In genomic region chr19:37090146-37091061, GRCm38 (mm10) we compare ENCODE assay signal across 11 mouse cellular contexts.
A peak's percentile ranks its signal among the peaks of the same experiment; 100 is the strongest.
DNase-seq lines count a peak whose midpoint lies in the region; ATAC-seq and TF ChIP-seq lines count a peak whose summit lies in the region.
"Had no signal": no experiment of that assay in that cellular context is flagged by ENCODE, and none has a peak within 500 bp of the region (broad histone marks: within the 10 kb centered on the region; RNA-seq: fewer than 3 reads in every experiment).

No protein-coding gene starts in this region.

- H3K9ac ChIP-seq in forebrain, postnatal 0 days, result peak overlapping the region; percentile 41
- H3K9ac ChIP-seq in midbrain, embryonic 16.5 days (ENCODE audit: low read depth, low read length), result no peak overlapping the region; the same call in 1 of the 2 replicates
- H3K9ac ChIP-seq: liver, embryonic 14.5 days had no signal

- peak; percentile 91 for ATAC-seq in forebrain, postnatal 0 days
- ATAC-seq in midbrain, embryonic 16.5 days, result peak; percentile 77
- no peak for ATAC-seq in granulocyte monocyte progenitor cell, adult 5-6 weeks (replicated peaks; ENCODE audit: poor library complexity, severe bottlenecking)
- ATAC-seq: intestine, postnatal 0 days had no signal

- H3K36me3 ChIP-seq in testis, adult 2 months (ENCODE audit: control insufficient read depth, insufficient read depth, low read length), result no peaks in the 10 kb centered on the region
- no peaks in the 10 kb centered on the region; the same call in 1 of the 2 replicates for H3K36me3 ChIP-seq in forebrain, postnatal 0 days (ENCODE audit: insufficient read depth)
- no peaks in the 10 kb centered on the region for H3K36me3 ChIP-seq in midbrain, embryonic 16.5 days (ENCODE audit: control insufficient read depth, insufficient read depth, low read length)
- H3K36me3 ChIP-seq: heart, embryonic 10.5 days had no signal

- no peaks in the 10 kb centered on the region for H3K4me1 ChIP-seq in testis, adult 2 months (ENCODE audit: control insufficient read depth, insufficient read depth, low read length)
- H3K4me1 ChIP-seq in forebrain, postnatal 0 days (ENCODE audit: insufficient read depth), result peaks cover 11% of the 10 kb centered on the region
- peaks cover 15% of the 10 kb centered on the region for H3K4me1 ChIP-seq in midbrain, embryonic 16.5 days (ENCODE audit: control insufficient read depth, insufficient read depth, low read length)

- TF ChIP-seq CTCF in testis, adult 2 months (IDR thresholded peaks at IDR 0.05; ENCODE audit: control insufficient read depth, insufficient read depth, insufficient replicate concordance, low read depth, low read length), result no peak
- no peak for TF ChIP-seq CTCF in forebrain, postnatal 0 days (IDR thresholded peaks at IDR 0.05; ENCODE audit: low read depth)

- peak overlapping the region; percentile 57 for H3K27ac ChIP-seq in testis, adult 2 months (ENCODE audit: control insufficient read depth, insufficient read depth, low read depth, low read length)
- H3K27ac ChIP-seq in forebrain, postnatal 0 days (ENCODE audit: low read depth, low read length), result peak overlapping the region; percentile 81
- peak overlapping the region; percentile 81 for H3K27ac ChIP-seq in midbrain, embryonic 16.5 days (ENCODE audit: low read length)
- H3K27ac ChIP-seq: heart, embryonic 10.5 days; liver, embryonic 14.5 days had no signal

- H3K4me2 ChIP-seq in forebrain, postnatal 0 days (ENCODE audit: low read depth), result no peak overlapping the region
- no peak overlapping the region for H3K4me2 ChIP-seq in midbrain, embryonic 16.5 days (ENCODE audit: low read length)

- no peak overlapping the region for H3K4me3 ChIP-seq in testis, adult 2 months (ENCODE audit: control insufficient read depth, low read depth, low read length)
- H3K4me3 ChIP-seq in forebrain, postnatal 0 days (ENCODE audit: low read depth, low read length), result no peak overlapping the region
- no peak overlapping the region for H3K4me3 ChIP-seq in midbrain, embryonic 16.5 days (ENCODE audit: low read depth, low read length)
- H3K4me3 ChIP-seq: heart, embryonic 10.5 days had no signal

- DNase-seq in testis, postnatal 10 days (ENCODE audit: low spot score), result no peak
- peak; percentile 50 for DNase-seq in forebrain, postnatal 0 days
- no peak for DNase-seq in ovary, postnatal 10 days (ENCODE audit: low spot score)
- DNase-seq in left cerebral cortex, adult 8-10 months (ENCODE audit: low spot score in 2 of 2), result no peak
- DNase-seq: cerebellum, adult 8-10 months had no signal

- H3K9me3 ChIP-seq in forebrain, postnatal 0 days (ENCODE audit: low read length), result no peaks in the 10 kb centered on the region
- H3K9me3 ChIP-seq in midbrain, embryonic 16.5 days (replicated peaks; ENCODE audit: control insufficient read depth, low read length, poor library complexity, severe bottlenecking), result no peaks in the 10 kb centered on the region
- H3K9me3 ChIP-seq: heart, embryonic 10.5 days had no signal

- no peaks in the 10 kb centered on the region for H3K27me3 ChIP-seq in testis, adult 2 months (ENCODE audit: control insufficient read depth, insufficient read depth, low read length)
- no peaks in the 10 kb centered on the region for H3K27me3 ChIP-seq in forebrain, postnatal 0 days (ENCODE audit: insufficient read depth, low read length)
- no peaks in the 10 kb centered on the region for H3K27me3 ChIP-seq in midbrain, embryonic 16.5 days (ENCODE audit: control insufficient read depth, insufficient read depth, low read depth, low read length)

- 12% methylated on average over 8 of the region's 8 CpGs for WGBS in forebrain, postnatal 0 days
- 14% methylated on average over 8 of the region's 8 CpGs for WGBS in midbrain, embryonic 16.5 days

- no peak for TF ChIP-seq POLR2A in testis, adult 2 months (IDR thresholded peaks at IDR 0.05; ENCODE audit: control insufficient read depth, low read depth, low read length)
